In genomic region chr12:82256921-82257500, GRCm38 (mm10) we compare ENCODE assay signal across 18 mouse cellular contexts.
DNase-seq lines count a peak whose midpoint lies in the region; ATAC-seq and TF ChIP-seq lines count a peak whose summit lies in the region.
"Had no signal": no experiment of that assay in that cellular context is flagged by ENCODE, and none has a peak within 500 bp of the region (broad histone marks: within the 10 kb centered on the region; RNA-seq: fewer than 3 reads in every experiment).

No protein-coding gene starts in this region.

- no peaks in the 10 kb centered on the region for H3K9me3 ChIP-seq in kidney, embryonic 16.5 days (ENCODE audit: low read length)
- H3K9me3 ChIP-seq: embryonic facial prominence, embryonic 12.5 days; heart, embryonic 12.5 days; limb, embryonic 12.5 days; liver, embryonic 15.5 days had no signal

- H3K4me3 ChIP-seq in testis, adult 2 months (ENCODE audit: control insufficient read depth, low read depth, low read length) = peak overlapping the region; percentile 64
- no peak overlapping the region for H3K4me3 ChIP-seq in brown adipose tissue, adult 24 weeks (ENCODE audit: insufficient read depth, low read depth, low read length)
- no peak overlapping the region for H3K4me3 ChIP-seq in kidney, embryonic 16.5 days (ENCODE audit: low read length)
- H3K4me3 ChIP-seq: embryonic facial prominence, embryonic 12.5 days; heart, embryonic 12.5 days; limb, embryonic 12.5 days; liver, embryonic 15.5 days; myocyte had no signal

- H3K4me1 ChIP-seq in testis, adult 2 months (ENCODE audit: control insufficient read depth, insufficient read depth, low read length) = no peaks in the 10 kb centered on the region
- peaks cover 18% of the 10 kb centered on the region for H3K4me1 ChIP-seq in brown adipose tissue, adult 24 weeks (ENCODE audit: control insufficient read depth, insufficient read depth, insufficient read length, low read length)
- peaks cover 10% of the 10 kb centered on the region; the same call in 1 of the 2 replicates for H3K4me1 ChIP-seq in kidney, embryonic 16.5 days (ENCODE audit: insufficient read depth, low read length)
- H3K4me1 ChIP-seq: embryonic facial prominence, embryonic 12.5 days; liver, embryonic 15.5 days had no signal

- WGBS in kidney, embryonic 16.5 days = 86% methylated on average over 6 of the region's 6 CpGs

- H3K27me3 ChIP-seq in testis, adult 2 months (ENCODE audit: control insufficient read depth, insufficient read depth, low read length) = no peaks in the 10 kb centered on the region
- no peaks in the 10 kb centered on the region for H3K27me3 ChIP-seq in kidney, embryonic 16.5 days (ENCODE audit: insufficient read depth, low read length)
- H3K27me3 ChIP-seq: embryonic facial prominence, embryonic 12.5 days; heart, embryonic 12.5 days; limb, embryonic 12.5 days; liver, embryonic 15.5 days had no signal

- H3K27ac ChIP-seq in testis, adult 2 months (ENCODE audit: control insufficient read depth, insufficient read depth, low read depth, low read length) = no peak overlapping the region
- H3K27ac ChIP-seq in brown adipose tissue, adult 24 weeks (replicated peaks; ENCODE audit: low read depth, low read length) = peak overlapping the region; percentile 66
- peak overlapping the region; percentile 76; the same call in 1 of the 2 replicates for H3K27ac ChIP-seq in kidney, embryonic 16.5 days (ENCODE audit: low read length)
- H3K27ac ChIP-seq: embryonic facial prominence, embryonic 12.5 days; limb, embryonic 12.5 days; liver, embryonic 15.5 days had no signal

- no peak for TF ChIP-seq CTCF in testis, adult 2 months (IDR thresholded peaks at IDR 0.05; ENCODE audit: control insufficient read depth, insufficient read depth, insufficient replicate concordance, low read depth, low read length)

- ATAC-seq in kidney, embryonic 16.5 days (ENCODE audit: low FRiP score, low TSS enrichment) = peak; percentile 36; the same call in 1 of the 2 replicates

- no peak for DNase-seq in testis, postnatal 14 days (ENCODE audit: low spot score)
- DNase-seq in urinary bladder, postnatal 36 days (ENCODE audit: low spot score in 2 of 2) = no peak
- no peak for DNase-seq in layer of hippocampus, adult 18-20 months (ENCODE audit: low spot score in 2 of 2)
- no peak for DNase-seq in frontal cortex, postnatal 10 days (ENCODE audit: low spot score in 2 of 2)
- DNase-seq: cerebellum, adult 2 months; gastrocnemius, postnatal 36 days; lung, postnatal 14 days; right cerebral cortex, adult 18-20 months; spleen, adult 18-20 months had no signal

- no peaks in the 10 kb centered on the region for H3K36me3 ChIP-seq in testis, adult 2 months (ENCODE audit: control insufficient read depth, insufficient read depth, low read length)
- H3K36me3 ChIP-seq in kidney, embryonic 16.5 days (ENCODE audit: insufficient read depth, low read length) = no peaks in the 10 kb centered on the region
- H3K36me3 ChIP-seq: embryonic facial prominence, embryonic 12.5 days; heart, embryonic 12.5 days; limb, embryonic 12.5 days; liver, embryonic 15.5 days had no signal

- H3K4me2 ChIP-seq in kidney, embryonic 16.5 days (replicated peaks; ENCODE audit: low read depth, low read length) = no peak overlapping the region
- H3K4me2 ChIP-seq: embryonic facial prominence, embryonic 12.5 days; heart, embryonic 12.5 days; limb, embryonic 12.5 days; liver, embryonic 15.5 days; midbrain, embryonic 11.5 days had no signal

- TF ChIP-seq POLR2A in testis, adult 2 months (IDR thresholded peaks at IDR 0.05; ENCODE audit: control insufficient read depth, low read depth, low read length) = no peak

- H3K9ac ChIP-seq in kidney, embryonic 16.5 days (replicated peaks; ENCODE audit: low read length) = no peak overlapping the region
- H3K9ac ChIP-seq: embryonic facial prominence, embryonic 12.5 days; heart, embryonic 12.5 days; limb, embryonic 12.5 days; liver, embryonic 15.5 days had no signal
